Mouse (Mus musculus): ENCODE results near the gene Mxra7. TPM values are rescaled to one million over a fixed set of nuclear protein-coding genes. Genes with fewer than 3 reads are reported as not detected.
"Not testable (repeated sequence)": the region's sequence is repeated elsewhere in the genome, so short reads cannot be mapped to it uniquely, and the experiment has no call there.

Mxra7 gene
- polyA plus RNA-seq, 1 experiment, result 6.6 TPM

DNA sequence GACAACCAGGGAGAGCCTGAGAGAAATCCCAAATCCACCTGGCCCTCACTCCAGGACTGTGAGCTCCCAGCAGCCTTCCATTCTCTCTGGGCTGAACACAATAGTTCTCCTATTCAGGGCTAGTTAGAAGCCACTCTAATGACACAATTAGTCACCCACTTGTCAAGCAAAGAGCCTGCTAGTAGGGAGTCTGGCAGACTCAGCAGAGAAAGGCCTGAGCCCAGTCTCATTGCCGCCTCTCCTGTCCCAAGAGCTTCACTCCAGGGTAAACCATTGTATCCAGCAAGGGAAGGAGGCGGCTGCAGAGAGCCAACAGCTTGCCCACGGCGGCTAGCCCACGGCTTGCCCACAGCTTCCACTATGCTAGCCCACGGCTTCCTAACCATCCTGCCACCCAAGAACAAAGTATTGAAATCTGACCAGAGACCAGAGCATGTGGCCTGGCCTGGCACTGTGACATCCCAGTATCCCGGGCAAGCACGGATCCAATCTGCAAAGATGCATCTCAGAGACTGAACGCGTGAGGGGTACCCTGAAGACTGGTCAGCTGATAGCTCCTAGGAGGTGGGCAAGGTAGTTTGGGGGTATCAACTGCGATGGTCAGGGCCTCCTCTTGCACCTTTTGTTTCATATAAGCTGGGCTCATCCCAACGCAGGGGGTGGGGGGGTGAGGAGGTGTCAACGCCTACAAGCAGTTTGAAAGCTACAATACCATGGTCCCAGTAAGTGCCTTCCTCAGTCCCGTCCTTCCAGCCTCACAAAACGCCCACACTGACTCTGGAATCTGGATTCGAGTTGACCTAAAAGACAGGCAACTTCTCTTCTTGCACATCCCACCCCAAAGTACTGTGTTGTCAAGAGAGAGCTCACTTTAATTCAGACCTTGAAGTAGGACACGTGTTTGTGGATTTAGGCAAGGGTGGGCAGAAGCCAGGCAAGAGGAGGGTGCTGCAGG, 1.0 kb downstream of the Mxra7 start:
- Histone ChIP-seq H3K4me3 (replicated peaks; ENCODE audit: control insufficient read depth, low read depth, low read length) (no peak overlapping the region), H3K4me1 (ENCODE audit: control insufficient read depth, insufficient read depth, low read length) (no peaks in the 10 kb centered on the region; the same call in 1 of the 2 replicates), H3K27ac (ENCODE audit: control insufficient read depth, insufficient read depth, low read depth, low read length, poor library complexity) (no peak overlapping the region)
- TF ChIP-seq POLR2A (IDR thresholded peaks at IDR 0.05; ENCODE audit: borderline replicate concordance, control insufficient read depth, low read depth, low read length), result no peak
- no peak for TF ChIP-seq CTCF (IDR thresholded peaks at IDR 0.05; ENCODE audit: control insufficient read depth, insufficient read depth, low read length)
- WGBS, result 66% methylated on average over 17 of the region's 17 CpGs

GRCm38 (mm10) chr11:116825230-116825629, 2.6 kb downstream of the Mxra7 start:
- H3K27ac ChIP-seq (ENCODE audit: control insufficient read depth, insufficient read depth, low read depth, low read length, poor library complexity), result no peak overlapping the region
- TF ChIP-seq POLR2A (IDR thresholded peaks at IDR 0.05; ENCODE audit: borderline replicate concordance, control insufficient read depth, low read depth, low read length), result no peak
- TF ChIP-seq CTCF (IDR thresholded peaks at IDR 0.05; ENCODE audit: control insufficient read depth, insufficient read depth, low read length), result no peak
- WGBS, result 80% methylated on average over 5 of the region's 5 CpGs

DNA sequence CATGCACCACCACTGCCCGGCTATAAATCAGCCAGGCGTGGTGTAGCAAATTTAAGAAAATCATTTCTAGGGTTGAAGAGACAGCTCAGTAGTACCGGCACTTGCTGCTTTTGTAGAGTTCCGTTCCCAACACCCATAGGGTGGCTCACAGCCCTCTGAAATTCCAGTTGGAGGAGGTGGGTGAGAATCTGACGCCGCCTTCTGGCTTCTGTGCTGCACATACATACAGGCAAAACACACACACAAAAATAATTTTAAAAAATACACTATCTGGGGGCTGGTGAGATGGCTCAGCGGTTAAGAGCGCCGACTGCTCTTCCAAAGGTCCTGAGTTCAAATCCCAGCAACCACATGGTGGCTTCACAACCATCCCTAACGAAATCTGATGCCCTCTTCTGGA, 4.0 kb downstream of the Mxra7 start:
- H3K4me3 ChIP-seq (replicated peaks; ENCODE audit: control insufficient read depth, low read depth, low read length); H3K27ac ChIP-seq (ENCODE audit: control insufficient read depth, insufficient read depth, low read depth, low read length, poor library complexity); H3K4me1 ChIP-seq (ENCODE audit: control insufficient read depth, insufficient read depth, low read length): not testable (repeated sequence)
- WGBS, result 83% methylated on average over 10 of the region's 10 CpGs

More at GRCm38 (mm10) chr11:116825230-116825629, 2.6 kb downstream of the Mxra7 start:
- H3K4me3 ChIP-seq (replicated peaks; ENCODE audit: control insufficient read depth, low read depth, low read length), result no peak overlapping the region
- H3K4me1 ChIP-seq (ENCODE audit: control insufficient read depth, insufficient read depth, low read length), result no peaks in the 10 kb centered on the region; the same call in 1 of the 2 replicates

GRCm38 (mm10) chr11:116823255-116823654, 4.6 kb downstream of the Mxra7 start:
- Histone ChIP-seq H3K4me1 (ENCODE audit: control insufficient read depth, insufficient read depth, low read length) (no peaks in the 10 kb centered on the region; the same call in 1 of the 2 replicates), H3K4me3 (replicated peaks; ENCODE audit: control insufficient read depth, low read depth, low read length) (no peak overlapping the region), H3K27ac (ENCODE audit: control insufficient read depth, insufficient read depth, low read depth, low read length, poor library complexity) (no peak overlapping the region)
- WGBS, result 91% methylated on average over 2 of the region's 2 CpGs
- TF ChIP-seq POLR2A (IDR thresholded peaks at IDR 0.05; ENCODE audit: borderline replicate concordance, control insufficient read depth, low read depth, low read length), result no peak
- TF ChIP-seq CTCF (IDR thresholded peaks at IDR 0.05; ENCODE audit: control insufficient read depth, insufficient read depth, low read length), result no peak

DNA sequence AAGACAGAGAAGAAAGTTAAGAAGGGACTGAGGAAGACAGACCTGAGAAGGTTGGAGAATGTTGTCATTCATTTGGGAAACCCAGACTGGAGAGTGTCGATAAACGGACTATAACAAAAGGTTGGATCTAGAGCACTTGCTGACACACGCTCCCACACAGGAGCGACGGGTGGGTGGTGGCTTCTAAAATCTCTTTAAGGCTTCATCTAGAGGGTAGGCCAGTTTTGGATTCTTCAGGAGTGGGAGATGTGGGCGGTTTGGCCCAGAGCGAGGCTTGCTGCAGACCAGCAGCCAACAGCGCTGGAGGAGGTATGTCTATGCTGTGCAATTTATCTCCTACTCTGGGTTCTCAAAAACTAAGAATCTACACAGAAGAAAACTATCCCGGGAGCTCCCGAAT, 5.2 kb downstream of the Mxra7 start:
- WGBS, result 90% methylated on average over 10 of the region's 10 CpGs
- no peaks in the 10 kb centered on the region for H3K4me1 ChIP-seq (ENCODE audit: control insufficient read depth, insufficient read depth, low read length)

GRCm38 (mm10) chr11:116822215-116822614, 5.6 kb downstream of the Mxra7 start:
- Histone ChIP-seq H3K4me1 (ENCODE audit: control insufficient read depth, insufficient read depth, low read length) (no peaks in the 10 kb centered on the region), H3K27ac (ENCODE audit: control insufficient read depth, insufficient read depth, low read depth, low read length, poor library complexity) (no peak overlapping the region), H3K4me3 (replicated peaks; ENCODE audit: control insufficient read depth, low read depth, low read length) (no peak overlapping the region)
- TF ChIP-seq CTCF (IDR thresholded peaks at IDR 0.05; ENCODE audit: control insufficient read depth, insufficient read depth, low read length), result no peak
- no peak for TF ChIP-seq POLR2A (IDR thresholded peaks at IDR 0.05; ENCODE audit: borderline replicate concordance, control insufficient read depth, low read depth, low read length)
- WGBS, result 85% methylated on average over 10 of the region's 10 CpGs

More for the DNA sequence above, 5.2 kb downstream of the Mxra7 start:
- Histone ChIP-seq H3K4me3 (replicated peaks; ENCODE audit: control insufficient read depth, low read depth, low read length) (no peak overlapping the region), H3K27ac (ENCODE audit: control insufficient read depth, insufficient read depth, low read depth, low read length, poor library complexity) (no peak overlapping the region)
- TF ChIP-seq POLR2A (IDR thresholded peaks at IDR 0.05; ENCODE audit: borderline replicate concordance, control insufficient read depth, low read depth, low read length) (no peak), CTCF (IDR thresholded peaks at IDR 0.05; ENCODE audit: control insufficient read depth, insufficient read depth, low read length) (no peak)

- no peaks in the 10 kb centered on the region for H3K4me1 ChIP-seq (ENCODE audit: control insufficient read depth, insufficient read depth, low read length)
- 73% methylated on average over 13 of the region's 13 CpGs for WGBS
- TF ChIP-seq CTCF (IDR thresholded peaks at IDR 0.05; ENCODE audit: control insufficient read depth, insufficient read depth, low read length) (no peak), POLR2A (IDR thresholded peaks at IDR 0.05; ENCODE audit: borderline replicate concordance, control insufficient read depth, low read depth, low read length) (no peak)
Measured at GRCm38 (mm10) chr11:116821057-116821940, 6.5 kb downstream of the Mxra7 start.

More at GRCm38 (mm10) chr11:116821057-116821940, 6.5 kb downstream of the Mxra7 start:
- H3K27ac ChIP-seq (ENCODE audit: control insufficient read depth, insufficient read depth, low read depth, low read length, poor library complexity), result no peak overlapping the region
- H3K4me3 ChIP-seq (replicated peaks; ENCODE audit: control insufficient read depth, low read depth, low read length), result no peak overlapping the region

Measured in bone marrow, adult 2 months (tissue).